Mouse (Mus musculus) neutrophil, adult 5-6 weeks (primary cell): ENCODE results near the gene Zbtb17. TPM values are rescaled to one million over a fixed set of nuclear protein-coding genes. Genes with fewer than 3 reads are reported as not detected.

ENCODE experiments used
- ATAC-seq: fragments of 151-379, 151-347 bp; 2 replicates; pipeline ENCODE4 v1.8.0; 2017; ENCODE audit warnings: mild to moderate bottlenecking, moderate TSS enrichment; ENCODE audit not compliant: insufficient number of reproducible peaks, poor library complexity, low FRiP score, severe bottlenecking; ENCODE audit errors: extremely low read depth
- total RNA-seq: library from RNA; stranded (forward); fragments of 200-1000 nt; gene quantifications from 2 replicates; pipeline ENCODE4 v1.2.3, GENCODE M21; 2017

Gene Zbtb17
- 25.3 and 32.0 TPM in 2 replicates for total RNA-seq

- ATAC-seq = peak; percentile 94
Observed at GRCm38 (mm10) chr4:141444451-141445327, at the start of gene Zbtb17. Gene Zbtb17 (plus strand): TSS chr4:141444654.

DNA sequence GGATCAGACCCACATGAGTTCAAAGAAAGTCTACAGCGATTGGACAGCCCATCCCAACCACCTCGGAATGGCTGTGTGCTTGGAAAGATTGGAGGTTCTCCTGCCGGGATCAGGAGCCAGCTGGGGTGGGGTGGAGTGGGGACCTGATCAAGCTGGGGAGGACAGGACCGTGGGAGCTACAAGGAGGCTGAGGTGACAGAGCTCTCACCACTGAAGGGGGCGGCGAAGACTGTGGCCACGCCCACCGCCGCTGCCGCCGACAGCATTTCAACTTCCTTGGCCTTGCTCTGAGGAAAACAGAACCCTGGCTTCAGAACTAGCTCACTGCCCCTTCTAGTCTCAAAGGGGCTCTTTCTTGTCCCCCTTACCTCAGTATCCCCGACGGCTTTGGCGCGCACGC is 49.7 kb upstream of the Zbtb17 start:
- ATAC-seq = no peak

GRCm38 (mm10) chr4:141397861-141398260 is 46.6 kb upstream of the Zbtb17 start:
- ATAC-seq = no peak

DNA sequence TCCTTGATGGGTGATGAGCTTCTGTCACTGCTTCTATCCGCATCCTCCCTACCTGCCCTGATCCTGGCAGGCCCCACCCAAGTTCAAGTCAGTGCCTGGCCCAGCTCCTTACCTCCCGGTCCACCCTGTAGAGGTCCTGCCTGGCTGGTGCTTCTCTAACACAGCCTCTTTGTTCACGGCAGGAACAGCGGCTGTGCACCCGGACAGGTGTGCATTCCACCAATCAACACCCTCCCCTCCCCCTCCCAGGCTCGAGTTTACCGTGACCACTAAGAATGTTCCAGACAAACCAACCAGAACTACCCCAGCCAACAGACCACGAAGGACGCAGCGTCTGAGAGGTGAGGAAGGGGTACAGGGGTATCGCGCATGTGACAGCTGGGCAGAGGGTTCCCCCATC is 45.9 kb upstream of the Zbtb17 start, which contains the start of gene Clcnka:
Clcnka (minus strand) TSS at position 180 of the 400 bp plus-strand sequence.
- ATAC-seq = no peak

- no peak for ATAC-seq
Observed at GRCm38 (mm10) chr4:141400171-141400570, 44.3 kb upstream of the Zbtb17 start.

DNA sequence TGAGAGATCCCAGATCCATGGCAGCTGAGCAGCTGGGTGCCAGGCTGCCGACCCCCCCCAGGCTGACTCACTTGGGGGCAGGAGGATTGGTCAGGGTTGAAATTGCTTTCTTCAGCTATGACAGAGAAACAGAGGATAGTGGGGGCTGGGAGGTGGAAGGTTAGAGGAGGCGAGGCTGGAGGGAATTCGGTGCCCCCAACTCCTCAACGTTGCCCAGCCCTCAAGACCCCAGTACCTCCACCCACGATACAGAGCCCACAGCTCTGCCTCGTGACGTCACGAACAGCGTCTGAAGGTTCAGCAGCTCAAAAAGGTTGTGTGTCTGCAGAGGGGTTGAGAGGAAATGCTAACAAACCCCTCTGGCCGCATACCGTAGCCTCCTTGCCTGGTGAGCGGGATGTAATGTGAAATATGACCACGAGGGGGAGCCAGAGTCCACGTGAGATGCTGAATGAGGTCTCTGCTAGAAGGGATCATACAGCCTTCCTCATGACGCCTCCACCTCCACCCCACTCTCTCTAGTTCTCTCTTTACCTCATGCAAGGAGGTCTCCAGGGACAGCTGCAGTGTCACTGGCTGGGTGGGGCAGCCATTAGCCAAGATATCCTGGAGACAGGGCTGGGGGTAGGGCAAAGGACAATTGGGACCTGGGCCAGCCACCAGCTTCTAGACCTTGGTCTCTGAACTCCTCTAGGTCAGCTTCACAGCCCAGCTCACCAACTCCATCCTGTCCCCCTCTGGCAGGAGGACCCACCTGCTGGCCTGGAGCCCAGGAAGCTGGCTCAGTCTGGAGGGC is 39.7 kb upstream of the Zbtb17 start:
- ATAC-seq = peak; percentile 76

DNA sequence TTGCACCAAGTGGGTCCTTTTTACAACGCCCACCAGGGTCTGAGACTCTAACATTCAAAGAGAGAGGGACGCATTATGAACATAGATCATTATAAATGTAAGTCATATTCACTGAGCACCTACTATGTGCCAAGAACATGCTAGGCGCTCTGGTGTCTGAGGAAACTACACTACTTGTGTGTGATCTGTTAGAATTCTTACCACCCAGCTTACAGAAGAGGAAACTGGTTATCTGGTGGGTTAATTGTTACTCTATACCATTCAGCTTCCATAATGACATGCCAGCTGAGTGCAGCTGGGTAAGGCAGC is 39.2 kb upstream of the Zbtb17 start:
- ATAC-seq = no peak

DNA sequence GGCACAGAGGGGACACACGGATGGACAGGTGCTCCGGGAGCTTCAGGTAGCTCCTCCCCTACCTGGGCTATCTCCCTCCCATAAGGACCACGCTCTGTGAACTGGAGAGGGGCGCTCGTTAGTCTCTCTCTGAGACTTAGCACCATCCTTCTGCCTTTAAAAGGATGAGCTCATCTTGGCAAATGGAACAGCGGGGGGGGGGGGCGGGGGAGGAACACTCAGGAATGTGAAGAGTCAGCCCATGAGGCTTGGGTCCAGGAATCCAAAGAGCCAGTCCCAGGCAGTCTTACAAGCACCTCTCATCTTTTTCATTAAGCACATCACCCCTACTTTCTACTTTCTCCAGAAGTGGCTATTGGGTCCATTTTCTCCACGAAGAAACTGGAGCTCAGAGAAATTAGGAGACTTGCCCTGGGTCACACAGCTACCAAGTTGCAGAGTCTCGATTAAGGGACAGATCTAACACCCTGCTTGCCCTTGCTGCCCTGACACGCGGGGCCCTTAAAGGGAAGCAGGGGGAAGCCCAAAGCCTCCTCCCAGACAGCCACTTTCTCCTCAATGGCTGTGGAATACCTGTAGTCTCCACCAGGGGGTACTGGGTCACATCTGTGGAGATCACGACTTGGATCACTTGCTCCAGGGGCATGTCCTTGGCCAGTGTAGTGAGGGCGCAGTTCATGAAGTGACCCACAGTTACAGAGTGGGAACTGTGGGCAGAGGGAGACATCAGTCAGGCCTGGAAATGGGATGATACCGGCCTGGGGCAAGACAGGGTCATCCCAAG is 37.7 kb upstream of the Zbtb17 start:
- ATAC-seq = 0 out of 2 replicates have a peak, but pooled peaks have one; percentile 18

- no peak for ATAC-seq
Observed at GRCm38 (mm10) chr4:141408577-141408976, 35.9 kb upstream of the Zbtb17 start.

DNA sequence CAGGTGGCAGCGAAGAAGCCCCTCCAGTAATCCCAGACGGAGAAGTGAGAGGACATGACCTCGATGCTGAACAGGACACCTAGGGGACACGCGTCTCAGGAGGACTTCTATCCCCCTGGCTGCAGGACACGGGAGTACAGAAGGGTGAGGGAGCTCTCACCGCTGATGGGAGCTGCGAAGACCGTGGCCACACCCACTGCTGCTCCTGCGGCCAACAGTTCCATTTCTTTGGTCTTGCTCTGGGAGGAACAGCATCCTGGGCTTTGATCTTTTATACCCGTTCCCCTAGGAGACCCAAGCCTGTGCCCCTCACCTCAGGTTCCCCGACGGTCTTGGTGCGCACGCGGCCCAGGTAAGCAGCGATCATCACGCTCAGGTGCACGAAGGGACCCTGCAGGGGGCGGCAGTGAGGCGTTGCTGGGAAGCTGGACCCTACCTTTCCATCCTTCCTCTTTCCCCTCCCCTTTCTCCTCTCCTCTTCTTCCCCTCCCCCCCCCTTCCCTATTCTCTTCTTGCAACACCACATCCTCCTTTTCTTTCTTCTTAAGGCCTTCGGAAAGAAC is 32.9 kb upstream of the Zbtb17 start:
- no peak for ATAC-seq

GRCm38 (mm10) chr4:141415924-141416323 is 28.5 kb upstream of the Zbtb17 start, which contains the start of gene Clcnkb:
Gene Clcnkb (minus strand): TSS chr4:141416014.
- ATAC-seq = no peak

GRCm38 (mm10) chr4:141419398-141420191 is 24.9 kb upstream of the Zbtb17 start:
- peak; percentile 83 for ATAC-seq

GRCm38 (mm10) chr4:141420192-141420829 is 24.1 kb upstream of the Zbtb17 start, which contains the start of gene Hspb7:
Gene Hspb7 (plus strand): TSS chr4:141420779.
- no peak for ATAC-seq

- no peak for ATAC-seq
Observed at GRCm38 (mm10) chr4:141420886-141421285, 23.6 kb upstream of the Zbtb17 start.

GRCm38 (mm10) chr4:141421423-141421822 is 23.0 kb upstream of the Zbtb17 start:
- ATAC-seq = no peak

- ATAC-seq = no peak
Observed at GRCm38 (mm10) chr4:141422841-141423240, 21.6 kb upstream of the Zbtb17 start.

DNA sequence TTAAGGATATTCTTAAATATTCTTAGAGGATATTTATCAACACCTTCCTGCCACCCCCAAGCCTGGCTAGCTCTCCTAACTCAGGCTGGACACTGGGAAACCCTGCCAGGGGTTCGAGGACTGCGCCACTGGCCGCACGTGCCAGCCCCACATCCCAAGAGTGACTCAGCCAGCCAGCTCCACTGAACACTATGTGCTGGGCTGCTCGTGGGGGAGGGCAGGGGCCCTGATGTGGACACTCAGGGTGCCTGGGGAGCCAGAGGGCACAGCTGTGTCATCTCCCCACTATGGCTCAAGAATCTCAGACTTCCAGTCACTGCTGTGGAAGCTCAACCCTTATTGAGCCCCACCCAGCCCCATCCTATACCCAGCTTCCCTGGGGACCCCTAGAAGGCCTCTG is 21.2 kb upstream of the Zbtb17 start:
- ATAC-seq = no peak
